Mouse (Mus musculus): Measurements from ENCODE around the gene Gbx2. TPM values are rescaled to one million over a fixed set of nuclear protein-coding genes. Genes with fewer than 3 reads are reported as not detected.

The Gbx2 gene
- polyA plus RNA-seq, 1 experiment: not detected

DNA sequence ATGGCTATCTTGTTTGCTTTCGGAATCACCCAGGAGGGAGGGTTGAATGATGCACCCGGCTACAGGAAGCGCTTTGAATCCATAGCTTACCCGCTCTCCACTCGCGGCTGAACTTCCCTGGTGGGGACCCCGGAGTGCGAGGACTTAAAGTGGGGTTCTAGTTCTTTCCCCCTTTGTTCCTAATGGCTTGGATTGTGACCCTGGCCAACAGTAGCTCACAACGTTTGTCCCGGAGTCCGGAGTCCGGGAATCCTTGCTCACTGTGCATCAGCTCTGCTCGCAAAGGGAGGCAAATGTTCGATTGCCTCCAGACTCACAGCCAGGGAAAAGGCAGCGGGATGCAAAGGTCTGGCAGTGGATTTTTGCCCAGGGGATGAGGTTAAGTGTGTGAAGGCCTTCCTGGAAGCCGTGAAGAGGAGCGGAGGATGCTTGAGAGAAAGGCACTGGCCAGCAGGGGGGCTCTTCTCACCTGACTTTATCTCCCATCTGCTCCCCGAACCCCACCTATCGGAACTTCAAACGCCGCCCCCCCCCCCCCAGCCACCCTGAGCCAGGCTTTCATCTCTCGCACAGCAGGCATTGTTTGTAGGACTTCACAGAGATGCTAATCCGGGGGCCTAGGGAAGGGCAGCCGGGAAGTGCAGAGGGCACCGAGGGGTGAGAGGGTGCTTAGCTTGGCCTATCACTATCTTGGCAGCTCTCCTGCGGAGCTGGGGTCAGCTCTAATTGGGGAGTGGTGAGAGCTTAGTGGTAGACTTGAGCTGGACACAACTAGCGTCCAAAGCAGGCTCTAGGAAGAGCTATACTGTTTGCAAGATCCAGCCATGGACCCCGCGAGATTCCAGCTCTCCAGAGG lies 4.7 kb upstream of the Gbx2 start:
- Histone ChIP-seq H3K27me3 (ENCODE audit: control insufficient read depth, insufficient read depth, low read length) (peaks cover 7% of the 10 kb centered on the region), H3K4me3 (ENCODE audit: control insufficient read depth, low read depth, low read length) (no peak overlapping the region), H3K4me1 (ENCODE audit: control insufficient read depth, insufficient read depth, low read length) (peaks cover 8% of the 10 kb centered on the region), H3K27ac (ENCODE audit: control insufficient read depth, insufficient read depth, low read depth, low read length) (no peak overlapping the region), H3K36me3 (ENCODE audit: control insufficient read depth, insufficient read depth, low read length) (no peaks in the 10 kb centered on the region)
- TF ChIP-seq CTCF (IDR thresholded peaks at IDR 0.05; ENCODE audit: control insufficient read depth, insufficient read depth, insufficient replicate concordance, low read depth, low read length) (no peak), POLR2A (IDR thresholded peaks at IDR 0.05; ENCODE audit: control insufficient read depth, low read depth, low read length) (no peak)

DNA sequence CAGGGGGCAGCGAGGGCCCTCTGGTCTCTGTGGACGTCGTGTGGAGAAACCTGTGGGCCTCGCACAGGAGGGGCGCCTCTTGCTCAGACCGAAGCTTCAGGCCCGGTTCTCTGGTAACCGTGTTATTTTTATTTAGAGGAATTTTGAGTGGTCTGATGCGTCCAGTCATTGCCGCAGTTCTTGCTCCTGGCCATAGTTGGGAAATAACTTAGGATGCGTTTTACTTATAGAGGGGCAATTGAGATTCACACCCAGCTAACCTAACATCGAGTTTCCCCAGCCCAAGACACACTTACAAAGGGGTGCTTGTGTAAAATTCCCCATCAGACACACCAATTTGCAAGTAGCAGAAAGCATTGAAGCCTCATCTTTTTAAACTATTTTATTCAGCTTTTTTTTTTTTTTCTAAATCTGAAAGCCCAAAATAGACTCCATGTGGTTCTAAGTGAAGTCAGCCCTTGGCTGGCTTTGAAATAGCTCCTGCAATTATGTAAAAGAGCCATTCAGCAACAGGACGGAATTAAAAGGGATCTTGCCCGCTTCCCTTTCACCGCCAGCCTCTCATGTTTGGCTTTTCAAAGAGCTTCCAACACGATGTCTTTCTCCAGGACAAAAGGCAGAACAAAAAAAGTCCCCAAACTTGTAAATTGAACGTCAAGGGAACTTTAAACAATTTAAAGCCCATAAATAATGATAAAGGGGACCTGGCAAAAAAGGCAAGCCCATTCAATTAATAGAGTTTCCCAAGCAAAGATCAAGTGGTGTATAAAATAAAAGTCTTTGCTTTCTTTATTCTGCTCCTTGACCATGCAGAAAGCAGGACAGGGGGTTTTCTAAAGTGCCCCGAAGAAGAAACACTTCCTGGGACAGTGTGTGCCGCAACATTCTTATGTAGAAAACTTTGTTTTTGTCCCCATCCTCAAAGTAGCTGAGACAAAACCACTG lies 3.6 kb upstream of the Gbx2 start:
- H3K27me3 ChIP-seq (ENCODE audit: control insufficient read depth, insufficient read depth, low read length): peaks cover 7% of the 10 kb centered on the region
- no peak overlapping the region for H3K27ac ChIP-seq (ENCODE audit: control insufficient read depth, insufficient read depth, low read depth, low read length)
- no peak for TF ChIP-seq POLR2A (IDR thresholded peaks at IDR 0.05; ENCODE audit: control insufficient read depth, low read depth, low read length)
- no peak for TF ChIP-seq CTCF (IDR thresholded peaks at IDR 0.05; ENCODE audit: control insufficient read depth, insufficient read depth, insufficient replicate concordance, low read depth, low read length)
- H3K4me1 ChIP-seq (ENCODE audit: control insufficient read depth, insufficient read depth, low read length): peaks cover 15% of the 10 kb centered on the region
- H3K36me3 ChIP-seq (ENCODE audit: control insufficient read depth, insufficient read depth, low read length): no peaks in the 10 kb centered on the region
- no peak overlapping the region for H3K4me3 ChIP-seq (ENCODE audit: control insufficient read depth, low read depth, low read length)

DNA sequence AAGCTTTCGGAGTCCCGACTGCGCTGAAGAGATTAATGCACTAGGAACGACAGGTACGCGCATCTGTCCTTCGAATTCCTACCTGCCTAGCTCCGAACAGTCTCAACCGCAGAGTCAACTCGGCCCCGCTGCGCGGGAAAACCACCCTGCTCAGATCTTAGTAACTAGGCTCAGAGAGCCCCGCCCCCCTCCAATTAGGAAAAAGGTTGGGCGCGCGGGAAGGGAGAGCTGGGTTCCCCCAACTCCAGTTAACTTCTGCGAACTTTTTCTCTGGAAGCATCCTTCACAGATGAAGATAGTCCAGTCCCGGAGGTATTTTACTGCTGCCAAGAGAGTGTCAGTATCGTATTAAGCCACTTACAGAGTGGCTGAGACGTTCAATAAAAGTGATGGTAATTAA lies 2.8 kb upstream of the Gbx2 start:
- peaks cover 7% of the 10 kb centered on the region for H3K27me3 ChIP-seq (ENCODE audit: control insufficient read depth, insufficient read depth, low read length)
- H3K4me1 ChIP-seq (ENCODE audit: control insufficient read depth, insufficient read depth, low read length): peaks cover 15% of the 10 kb centered on the region
- no peak overlapping the region for H3K27ac ChIP-seq (ENCODE audit: control insufficient read depth, insufficient read depth, low read depth, low read length)

DNA sequence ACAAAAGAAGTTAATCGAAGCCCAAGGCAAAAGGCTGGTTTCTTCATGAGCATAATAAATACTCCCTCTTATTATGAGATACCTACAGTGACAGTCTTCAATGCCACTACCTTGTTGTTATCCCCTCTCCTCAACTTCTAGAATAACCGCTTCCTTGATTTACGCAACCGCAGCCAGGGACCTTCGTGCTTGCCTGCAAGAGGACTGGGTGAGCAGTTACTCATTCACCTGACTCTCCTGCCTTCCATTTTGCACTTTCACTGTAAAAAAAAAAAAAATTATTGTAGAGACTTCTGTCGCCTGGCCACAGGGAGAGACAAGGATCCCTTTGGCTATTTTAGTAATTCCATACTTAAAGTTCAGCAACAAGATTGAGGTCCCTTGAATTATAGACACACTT lies 2.0 kb upstream of the Gbx2 start:
- peaks cover 7% of the 10 kb centered on the region for H3K27me3 ChIP-seq (ENCODE audit: control insufficient read depth, insufficient read depth, low read length)
- H3K36me3 ChIP-seq (ENCODE audit: control insufficient read depth, insufficient read depth, low read length): no peaks in the 10 kb centered on the region
- H3K27ac ChIP-seq (ENCODE audit: control insufficient read depth, insufficient read depth, low read depth, low read length): no peak overlapping the region
- H3K4me3 ChIP-seq (ENCODE audit: control insufficient read depth, low read depth, low read length): no peak overlapping the region
- TF ChIP-seq CTCF (IDR thresholded peaks at IDR 0.05; ENCODE audit: control insufficient read depth, insufficient read depth, insufficient replicate concordance, low read depth, low read length): no peak
- TF ChIP-seq POLR2A (IDR thresholded peaks at IDR 0.05; ENCODE audit: control insufficient read depth, low read depth, low read length): no peak
- peaks cover 15% of the 10 kb centered on the region for H3K4me1 ChIP-seq (ENCODE audit: control insufficient read depth, insufficient read depth, low read length)

More for the DNA sequence above, 2.8 kb upstream of the Gbx2 start:
- no peak overlapping the region for H3K4me3 ChIP-seq (ENCODE audit: control insufficient read depth, low read depth, low read length)
- H3K36me3 ChIP-seq (ENCODE audit: control insufficient read depth, insufficient read depth, low read length): no peaks in the 10 kb centered on the region
- TF ChIP-seq POLR2A (IDR thresholded peaks at IDR 0.05; ENCODE audit: control insufficient read depth, low read depth, low read length) (no peak), CTCF (IDR thresholded peaks at IDR 0.05; ENCODE audit: control insufficient read depth, insufficient read depth, insufficient replicate concordance, low read depth, low read length) (no peak)

- H3K4me3 ChIP-seq (ENCODE audit: control insufficient read depth, low read depth, low read length): no peak overlapping the region
These were observed 1.6 kb upstream of the Gbx2 start for GRCm38 (mm10) chr1:89932616-89933015.

GRCm38 (mm10) chr1:89932021-89932423 lies 1.0 kb upstream of the Gbx2 start:
- peaks cover 15% of the 10 kb centered on the region for H3K4me1 ChIP-seq (ENCODE audit: control insufficient read depth, insufficient read depth, low read length)
- H3K27ac ChIP-seq (ENCODE audit: control insufficient read depth, insufficient read depth, low read depth, low read length): no peak overlapping the region
- TF ChIP-seq CTCF (IDR thresholded peaks at IDR 0.05; ENCODE audit: control insufficient read depth, insufficient read depth, insufficient replicate concordance, low read depth, low read length) (no peak), POLR2A (IDR thresholded peaks at IDR 0.05; ENCODE audit: control insufficient read depth, low read depth, low read length) (no peak)
- peaks cover 7% of the 10 kb centered on the region for H3K27me3 ChIP-seq (ENCODE audit: control insufficient read depth, insufficient read depth, low read length)
- H3K4me3 ChIP-seq (ENCODE audit: control insufficient read depth, low read depth, low read length): no peak overlapping the region
- H3K36me3 ChIP-seq (ENCODE audit: control insufficient read depth, insufficient read depth, low read length): no peaks in the 10 kb centered on the region

More at GRCm38 (mm10) chr1:89932616-89933015, 1.6 kb upstream of the Gbx2 start:
- H3K4me1 ChIP-seq (ENCODE audit: control insufficient read depth, insufficient read depth, low read length): peaks cover 15% of the 10 kb centered on the region
- H3K36me3 ChIP-seq (ENCODE audit: control insufficient read depth, insufficient read depth, low read length): no peaks in the 10 kb centered on the region
- TF ChIP-seq POLR2A (IDR thresholded peaks at IDR 0.05; ENCODE audit: control insufficient read depth, low read depth, low read length): no peak
- no peak for TF ChIP-seq CTCF (IDR thresholded peaks at IDR 0.05; ENCODE audit: control insufficient read depth, insufficient read depth, insufficient replicate concordance, low read depth, low read length)
- H3K27me3 ChIP-seq (ENCODE audit: control insufficient read depth, insufficient read depth, low read length): peaks cover 7% of the 10 kb centered on the region
- H3K27ac ChIP-seq (ENCODE audit: control insufficient read depth, insufficient read depth, low read depth, low read length): no peak overlapping the region

DNA sequence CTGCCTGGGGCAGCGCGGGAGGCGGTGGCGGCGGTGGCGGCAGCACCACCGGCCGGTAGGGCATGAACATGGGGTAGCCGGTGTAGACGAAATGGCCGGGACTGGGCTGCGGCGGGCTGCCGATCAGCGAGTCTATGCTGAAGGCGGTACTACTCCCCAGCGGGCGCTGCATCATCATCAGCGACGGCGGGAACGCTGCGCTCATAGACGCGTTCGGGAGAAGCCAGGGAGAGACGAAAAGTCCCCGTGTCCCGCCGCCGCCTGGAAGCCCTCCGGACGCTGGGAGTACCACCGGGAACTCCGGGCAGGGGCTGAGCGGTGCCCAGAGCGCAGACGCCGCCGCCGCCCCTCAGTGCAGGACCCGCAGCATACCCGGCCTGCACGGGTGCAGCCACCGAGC lies 428 bp downstream of the Gbx2 start:
- Histone ChIP-seq H3K27ac (ENCODE audit: control insufficient read depth, insufficient read depth, low read depth, low read length) (no peak overlapping the region), H3K4me1 (ENCODE audit: control insufficient read depth, insufficient read depth, low read length) (peaks cover 15% of the 10 kb centered on the region), H3K27me3 (ENCODE audit: control insufficient read depth, insufficient read depth, low read length) (peaks cover 5% of the 10 kb centered on the region), H3K36me3 (ENCODE audit: control insufficient read depth, insufficient read depth, low read length) (no peaks in the 10 kb centered on the region), H3K4me3 (ENCODE audit: control insufficient read depth, low read depth, low read length) (peak overlapping the region; percentile 49)
- TF ChIP-seq CTCF (IDR thresholded peaks at IDR 0.05; ENCODE audit: control insufficient read depth, insufficient read depth, insufficient replicate concordance, low read depth, low read length) (no peak), POLR2A (IDR thresholded peaks at IDR 0.05; ENCODE audit: control insufficient read depth, low read depth, low read length) (no peak)
